ENCODE assay signal across 9 mouse cellular contexts in genomic region chr10:67107017-67107761, GRCm38 (mm10). TPM values are rescaled to one million over a fixed set of nuclear protein-coding genes. Genes with fewer than 3 reads are reported as not detected.
DNase-seq lines count a peak whose midpoint lies in the region; ATAC-seq lines count a peak whose summit lies in the region.
"Had no signal": no experiment of that assay in that cellular context is flagged by ENCODE, and none has a peak within 500 bp of the region (broad histone marks: within the 10 kb centered on the region; RNA-seq: fewer than 3 reads in every experiment).

No protein-coding gene starts in this region.

- DNase-seq in cerebellum, adult 9-10 months, result peak; percentile 65
- DNase-seq in kidney, adult 18-20 months, result peak; percentile 41
- no peak for DNase-seq in kidney, postnatal 4 days
- DNase-seq in 3T3-L1 (ENCODE audit: low read depth, low spot score), result peak; percentile 41
- DNase-seq in urinary bladder, postnatal 10 days (ENCODE audit: low spot score), result no peak

- WGBS in embryonic facial prominence, embryonic 15.5 days, result 45% methylated on average over 9 of the region's 9 CpGs

- 0 out of 2 replicates have a peak, but pooled peaks cover 2% of the 10 kb centered on the region for H3K36me3 ChIP-seq in embryonic facial prominence, embryonic 15.5 days
- H3K36me3 ChIP-seq: lung, embryonic 15.5 days had no signal

- H3K4me1 ChIP-seq in embryonic facial prominence, embryonic 15.5 days, result peaks cover 87% of the 10 kb centered on the region

- no peak overlapping the region for H3K9ac ChIP-seq in embryonic facial prominence, embryonic 15.5 days
- H3K9ac ChIP-seq: lung, embryonic 15.5 days had no signal

- no peaks in the 10 kb centered on the region for H3K9me3 ChIP-seq in embryonic facial prominence, embryonic 15.5 days (replicated peaks)
- H3K9me3 ChIP-seq: lung, embryonic 15.5 days had no signal

- no peak for ATAC-seq in cerebellum, adult (ENCODE audit: insufficient number of reproducible peaks, low FRiP score, low TSS enrichment)
- ATAC-seq in embryonic facial prominence, embryonic 15.5 days (ENCODE audit: insufficient number of reproducible peaks, low FRiP score, low TSS enrichment, low read depth), result no peak
- no peak for ATAC-seq in erythroblast, adult 5-6 weeks (replicated peaks; ENCODE audit: low FRiP score, poor library complexity, severe bottlenecking)

- no peak overlapping the region for H3K4me2 ChIP-seq in embryonic facial prominence, embryonic 15.5 days (replicated peaks)
- H3K4me2 ChIP-seq: lung, embryonic 15.5 days had no signal

- no peaks in the 10 kb centered on the region for H3K27me3 ChIP-seq in embryonic facial prominence, embryonic 15.5 days
- H3K27me3 ChIP-seq: lung, embryonic 15.5 days had no signal

- peak overlapping the region; percentile 58; the same call in 1 of the 2 replicates for H3K27ac ChIP-seq in embryonic facial prominence, embryonic 15.5 days (replicated peaks)
- H3K27ac ChIP-seq: lung, embryonic 15.5 days had no signal

- no peak overlapping the region for H3K4me3 ChIP-seq in embryonic facial prominence, embryonic 15.5 days (replicated peaks)
- H3K4me3 ChIP-seq: lung, embryonic 15.5 days had no signal

RNA-seq across cellular contexts. Expression of gene Reep3, which starts 10.4 kb away (rescaled TPM):
- polyA plus RNA-seq in embryonic facial prominence, embryonic 15.5 days (2015; fragmentation: Nextera tagmentation; extraction: Ambion mirVana), result 47.7 and 55.5 TPM in 2 replicates
- 14.8 and 16.5 TPM in 2 replicates for total RNA-seq in erythroblast, adult 5-6 weeks (2015; ENCODE audit: low replicate concordance)
- 6.4 and 8.1 TPM in 2 replicates for total RNA-seq in erythroblast, adult 5-6 weeks (2017; ENCODE audit: low replicate concordance)

RNA-seq across cellular contexts. Expression of gene Jmjd1c, which starts 11.3 kb away (rescaled TPM):
- 56.1 and 56.6 TPM in 2 replicates for polyA plus RNA-seq in embryonic facial prominence, embryonic 15.5 days (2015; fragmentation: Nextera tagmentation; extraction: Ambion mirVana)
- 25.4 and 38.5 TPM in 2 replicates for total RNA-seq in erythroblast, adult 5-6 weeks (2015; ENCODE audit: low replicate concordance)
- 36.3 and 39.3 TPM in 2 replicates for total RNA-seq in erythroblast, adult 5-6 weeks (2017; ENCODE audit: low replicate concordance)

Comparison
In these comparisons a context has a peak if more than half of its experiments do, and no peak if none do; other contexts are left out.
1. DNase-seq: peak in cerebellum, adult 9-10 months (single experiment), kidney, adult 18-20 months (single experiment) and 3T3-L1 (single experiment); none in kidney, postnatal 4 days (0 of 2) and urinary bladder, postnatal 10 days (single experiment).